Mouse (Mus musculus) liver, postnatal 0 days (tissue): ENCODE measurements at regions not wholly inside any gene's neighbourhood (a gene's known extent, or its start where the extent isn't known, plus 50 kb on each side); places are given as distances from the start of the nearest gene placed in this dataset.

Experiments
- ATAC-seq: fragments of 200-750 bp; cut with Nextera tagmentation; 2 replicates; pipeline ENCODE4 v1.8.0; 2017; ENCODE audit warnings: mild to moderate bottlenecking, moderate library complexity
- DNase-seq: peaks from one replicate; pipeline ENCODE4 v3.0.0-alpha.2; 2016
- H3K27ac ChIP-seq: fragments of 300-500 bp; sonication (generic); 2 replicates; pipeline ENCODE4 v1.5.1; 2014; ENCODE audit warnings: antibody characterized with exemption, moderate library complexity, mild to moderate bottlenecking, low read depth
- H3K27me3 ChIP-seq: fragments of 300-500 bp; sonication (generic); 2 replicates; pipeline ENCODE4 v1.6.1; 2014; ENCODE audit warnings: low read length, control low read depth, mixed read lengths; ENCODE audit not compliant: insufficient read depth
- H3K36me3 ChIP-seq: fragments of 300-500 bp; sonication (generic); replicated peaks from 2 replicates; pipeline ENCODE4 v1.6.1; 2014; ENCODE audit warnings: mild to moderate bottlenecking, control low read depth, low read length, moderate library complexity, mixed read lengths; ENCODE audit not compliant: insufficient read depth
- H3K4me1 ChIP-seq: fragments of 300-500 bp; sonication (generic); 2 replicates; pipeline ENCODE4 v1.6.1; 2014; ENCODE audit warnings: antibody characterized with exemption, mild to moderate bottlenecking, control low read depth; ENCODE audit not compliant: insufficient read depth
- H3K4me2 ChIP-seq: fragments of 300-500 bp; sonication (generic); 2 replicates; pipeline ENCODE4 v1.6.1; 2014; ENCODE audit warnings: low read depth, mild to moderate bottlenecking, low read length, moderate library complexity, mixed read lengths
- H3K4me3 ChIP-seq: fragments of 300-500 bp; sonication (generic); 2 replicates; pipeline ENCODE4 v1.5.1; 2014; ENCODE audit warnings: low read depth, low read length
- H3K9ac ChIP-seq: fragments of 300-500 bp; sonication (generic); replicated peaks from 2 replicates; pipeline ENCODE4 v1.6.1; 2014; ENCODE audit warnings: mild to moderate bottlenecking, moderate library complexity
- H3K9me3 ChIP-seq: fragments of 300-500 bp; sonication (generic); 2 replicates; pipeline ENCODE4 v1.6.1; 2016; ENCODE audit warnings: mild to moderate bottlenecking, control low read depth, low read length, mixed read lengths
- CTCF ChIP-seq: sonication (generic); IDR thresholded peaks from 2 replicates; pipeline ENCODE4 v1.5.1; 2016; ENCODE audit warnings: antibody characterized with exemption, low read depth
- EP300 ChIP-seq: IDR thresholded peaks from 2 replicates; pipeline ENCODE4 v1.6.1; 2016; ENCODE audit warnings: antibody characterized with exemption, low read depth, mild to moderate bottlenecking
- WGBS: fragments of 180-500 bp; shearing (Covaris S2); extraction: QIAGEN DNeasy Blood & Tissue Kit; methylation state at CpG from one replicate; pipeline ENCODE4 v1.1.7; 2014; ENCODE audit not compliant: insufficient replicate concordance; 5-methylcytosine and 5-hydroxymethylcytosine counted together

- no peaks in the 10 kb centered on the region for H3K36me3 ChIP-seq
Observed at GRCm38 (mm10) chr5:133774116-133774515, 325.4 kb upstream of the Castor2 start.

GRCm38 (mm10) chr5:133768856-133769255, 330.7 kb upstream of the Castor2 start:
- ATAC-seq (no peak), DNase-seq (no peak)
- TF ChIP-seq EP300 (no peak), CTCF (no peak)
- Histone ChIP-seq H3K36me3 (no peaks in the 10 kb centered on the region), H3K4me1 (no peaks in the 10 kb centered on the region), H3K27ac (no peak overlapping the region), H3K9me3 (no peaks in the 10 kb centered on the region), H3K9ac (no peak overlapping the region), H3K4me2 (no peak overlapping the region), H3K27me3 (no peaks in the 10 kb centered on the region), H3K4me3 (no peak overlapping the region)
- WGBS: 63% methylated on average over 2 of the region's 2 CpGs

More at GRCm38 (mm10) chr5:133774116-133774515, 325.4 kb upstream of the Castor2 start:
- H3K4me2 ChIP-seq: no peak overlapping the region
- 71% methylated on average over 3 of the region's 3 CpGs for WGBS
- H3K4me1 ChIP-seq: no peaks in the 10 kb centered on the region
- no peaks in the 10 kb centered on the region for H3K27me3 ChIP-seq
- no peak for ATAC-seq
- DNase-seq: no peak
- H3K27ac ChIP-seq: no peak overlapping the region
- no peak overlapping the region for H3K9ac ChIP-seq
- TF ChIP-seq CTCF: no peak
- TF ChIP-seq EP300: no peak
- no peak overlapping the region for H3K4me3 ChIP-seq
- no peaks in the 10 kb centered on the region for H3K9me3 ChIP-seq

GRCm38 (mm10) chr5:133757817-133758216, 341.7 kb upstream of the Castor2 start:
- no peak for ATAC-seq
- no peak overlapping the region for H3K4me3 ChIP-seq
- DNase-seq: no peak
- no peaks in the 10 kb centered on the region for H3K9me3 ChIP-seq
- TF ChIP-seq EP300: no peak
- TF ChIP-seq CTCF: no peak
- H3K4me2 ChIP-seq: no peak overlapping the region
- no peaks in the 10 kb centered on the region for H3K4me1 ChIP-seq
- H3K36me3 ChIP-seq: no peaks in the 10 kb centered on the region
- H3K9ac ChIP-seq: no peak overlapping the region
- no peak overlapping the region for H3K27ac ChIP-seq
- 93% methylated on average over 2 of the region's 2 CpGs for WGBS
- H3K27me3 ChIP-seq: no peaks in the 10 kb centered on the region

- H3K4me1 ChIP-seq: no peaks in the 10 kb centered on the region
- no peaks in the 10 kb centered on the region for H3K27me3 ChIP-seq
- H3K9me3 ChIP-seq: no peaks in the 10 kb centered on the region
- no peak for ATAC-seq
- H3K9ac ChIP-seq: no peak overlapping the region
- H3K4me3 ChIP-seq: no peak overlapping the region
- TF ChIP-seq CTCF: no peak
- TF ChIP-seq EP300: no peak
- no peak overlapping the region for H3K4me2 ChIP-seq
- WGBS: 41% methylated on average over 7 of the region's 7 CpGs
- H3K36me3 ChIP-seq: no peaks in the 10 kb centered on the region
- no peak for DNase-seq
- H3K27ac ChIP-seq: no peak overlapping the region
Observed at GRCm38 (mm10) chr5:133754180-133754579, 345.3 kb upstream of the Castor2 start.

GRCm38 (mm10) chr5:133753461-133754160, 345.9 kb upstream of the Castor2 start:
- no peak for ATAC-seq
- H3K4me2 ChIP-seq: no peak overlapping the region
- no peak overlapping the region for H3K4me3 ChIP-seq
- no peak for TF ChIP-seq EP300
- TF ChIP-seq CTCF: no peak
- H3K27me3 ChIP-seq: no peaks in the 10 kb centered on the region
- no peak overlapping the region for H3K9ac ChIP-seq
- H3K4me1 ChIP-seq: no peaks in the 10 kb centered on the region
- DNase-seq: no peak
- H3K36me3 ChIP-seq: no peaks in the 10 kb centered on the region
- H3K27ac ChIP-seq: no peak overlapping the region
- H3K9me3 ChIP-seq: no peaks in the 10 kb centered on the region
- WGBS: 40% methylated on average over 8 of the region's 8 CpGs

GRCm38 (mm10) chr5:133746960-133747359, 352.6 kb upstream of the Castor2 start:
- no peak overlapping the region for H3K27ac ChIP-seq
- ATAC-seq: no peak

More at GRCm38 (mm10) chr5:133746960-133747359, 352.6 kb upstream of the Castor2 start:
- Histone ChIP-seq H3K9ac (no peak overlapping the region), H3K36me3 (no peaks in the 10 kb centered on the region), H3K27me3 (no peaks in the 10 kb centered on the region), H3K9me3 (no peaks in the 10 kb centered on the region; the same call in 1 of the 2 replicates), H3K4me3 (no peak overlapping the region), H3K4me2 (no peak overlapping the region), H3K4me1 (no peaks in the 10 kb centered on the region)
- no peak for DNase-seq
- WGBS: 74% methylated on average over 1 of the region's 1 CpGs
- no peak for TF ChIP-seq CTCF
- TF ChIP-seq EP300: no peak
